In genomic region chr3:98151016-98151415, GRCm38 (mm10) we compare ENCODE assay signal across 31 mouse cellular contexts. TPM values are rescaled to one million over a fixed set of nuclear protein-coding genes. Genes with fewer than 3 reads are reported as not detected.
DNase-seq lines count a peak whose midpoint lies in the region; ATAC-seq and TF ChIP-seq lines count a peak whose summit lies in the region.
"Had no signal": no experiment of that assay in that cellular context is flagged by ENCODE, and none has a peak within 500 bp of the region (broad histone marks: within the 10 kb centered on the region; RNA-seq: fewer than 3 reads in every experiment).

No protein-coding gene starts in this region.

- no peak for TF ChIP-seq EP300 in lung, postnatal 0 days (IDR thresholded peaks at IDR 0.05)

- H3K27ac ChIP-seq in heart, embryonic 10.5 days = no peak overlapping the region
- H3K27ac ChIP-seq in limb, embryonic 10.5 days = no peak overlapping the region
- no peak overlapping the region for H3K27ac ChIP-seq in lung, postnatal 0 days (ENCODE audit: low read length)
- H3K27ac ChIP-seq: embryonic facial prominence, embryonic 10.5 days; embryonic facial prominence, embryonic 13.5 days; forebrain, embryonic 12.5 days; forebrain, embryonic 15.5 days; heart, embryonic 13.5 days; hindbrain, embryonic 12.5 days; hindbrain, embryonic 15.5 days; intestine, embryonic 15.5 days had no signal

- peak; percentile 74 for DNase-seq in heart, embryonic 10.5 days (ENCODE audit: low spot score)
- DNase-seq in heart, postnatal 4 days = no peak
- peak; percentile 25 for DNase-seq in limb, embryonic 10.5 days (ENCODE audit: low spot score)
- DNase-seq in neural tube, embryonic 10.5 days (ENCODE audit: extremely low spot score, low spot score) = peak; percentile 8
- no peak for DNase-seq in lung, postnatal 0 days (ENCODE audit: low spot score)
- DNase-seq: adrenal gland, adult 2 months; adrenal gland, postnatal 14 days; B cell, adult 2 months; cerebellum, adult 11 months; cerebellum, adult 2 months; cerebellum, adult 9-11 months; cerebellum, postnatal 25 days; embryo, embryonic 11 days; gastrocnemius, postnatal 10 days; gastrocnemius, postnatal 36 days; heart, postnatal 14 days had no signal

- H3K9ac ChIP-seq in lung, postnatal 0 days (replicated peaks; ENCODE audit: low read depth) = no peak overlapping the region
- H3K9ac ChIP-seq: embryonic facial prominence, embryonic 13.5 days; forebrain, embryonic 12.5 days; forebrain, embryonic 15.5 days; heart, embryonic 13.5 days; hindbrain, embryonic 12.5 days; hindbrain, embryonic 15.5 days; intestine, embryonic 15.5 days had no signal

- no peak for TF ChIP-seq CTCF in lung, postnatal 0 days (IDR thresholded peaks at IDR 0.05)

- 82% methylated on average over 10 of the region's 10 CpGs for WGBS in heart, embryonic 10.5 days
- WGBS in limb, embryonic 10.5 days = 89% methylated on average over 10 of the region's 10 CpGs
- 89% methylated on average over 10 of the region's 10 CpGs for WGBS in lung, postnatal 0 days

- no peaks in the 10 kb centered on the region for H3K9me3 ChIP-seq in heart, embryonic 10.5 days
- H3K9me3 ChIP-seq in limb, embryonic 10.5 days (replicated peaks) = no peaks in the 10 kb centered on the region
- no peaks in the 10 kb centered on the region for H3K9me3 ChIP-seq in lung, postnatal 0 days (ENCODE audit: low read length)
- H3K9me3 ChIP-seq: embryonic facial prominence, embryonic 10.5 days; embryonic facial prominence, embryonic 13.5 days; forebrain, embryonic 12.5 days; forebrain, embryonic 15.5 days; heart, embryonic 13.5 days; hindbrain, embryonic 12.5 days; hindbrain, embryonic 15.5 days; intestine, embryonic 15.5 days had no signal

- H3K27me3 ChIP-seq in heart, embryonic 10.5 days (ENCODE audit: insufficient read depth, poor library complexity, severe bottlenecking) = no peaks in the 10 kb centered on the region
- no peaks in the 10 kb centered on the region for H3K27me3 ChIP-seq in limb, embryonic 10.5 days (ENCODE audit: low read depth, poor library complexity, severe bottlenecking)
- no peaks in the 10 kb centered on the region for H3K27me3 ChIP-seq in lung, postnatal 0 days (replicated peaks; ENCODE audit: insufficient read depth, low read length)
- H3K27me3 ChIP-seq: embryonic facial prominence, embryonic 13.5 days; forebrain, embryonic 12.5 days; forebrain, embryonic 15.5 days; heart, embryonic 13.5 days; hindbrain, embryonic 12.5 days; hindbrain, embryonic 15.5 days; intestine, embryonic 15.5 days had no signal

- ATAC-seq in CD4-positive, CD25-positive, alpha-beta regulatory T cell, adult 4 months = no peak
- ATAC-seq in lung, postnatal 0 days = no peak
- ATAC-seq: forebrain, embryonic 15.5 days; intestine, embryonic 15.5 days had no signal

- no peak overlapping the region for H3K4me2 ChIP-seq in lung, postnatal 0 days (replicated peaks; ENCODE audit: low read depth, low read length)
- H3K4me2 ChIP-seq: embryonic facial prominence, embryonic 13.5 days; forebrain, embryonic 12.5 days; forebrain, embryonic 15.5 days; heart, embryonic 13.5 days; hindbrain, embryonic 12.5 days; hindbrain, embryonic 15.5 days; intestine, embryonic 15.5 days had no signal

- H3K36me3 ChIP-seq in heart, embryonic 10.5 days = peaks cover 34% of the 10 kb centered on the region
- H3K36me3 ChIP-seq in limb, embryonic 10.5 days = peaks cover 46% of the 10 kb centered on the region
- peaks cover 20% of the 10 kb centered on the region for H3K36me3 ChIP-seq in lung, postnatal 0 days (ENCODE audit: insufficient read depth, low read length)

- H3K4me1 ChIP-seq in heart, embryonic 10.5 days = no peaks in the 10 kb centered on the region
- 0 out of 2 replicates have a peak, but pooled peaks cover under 1% of the 10 kb centered on the region for H3K4me1 ChIP-seq in limb, embryonic 10.5 days
- H3K4me1 ChIP-seq in lung, postnatal 0 days (ENCODE audit: insufficient read depth, low read depth, low read length) = no peaks in the 10 kb centered on the region
- H3K4me1 ChIP-seq: embryonic facial prominence, embryonic 10.5 days; embryonic facial prominence, embryonic 13.5 days; forebrain, embryonic 12.5 days; forebrain, embryonic 15.5 days; hindbrain, embryonic 12.5 days; hindbrain, embryonic 15.5 days; intestine, embryonic 15.5 days had no signal

- no peak overlapping the region for H3K4me3 ChIP-seq in heart, embryonic 10.5 days
- H3K4me3 ChIP-seq in limb, embryonic 10.5 days = no peak overlapping the region
- H3K4me3 ChIP-seq in lung, postnatal 0 days (ENCODE audit: low read depth, low read length) = no peak overlapping the region
- H3K4me3 ChIP-seq: embryonic facial prominence, embryonic 10.5 days; embryonic facial prominence, embryonic 13.5 days; erythroblast, embryonic 14.5 days; forebrain, embryonic 12.5 days; forebrain, embryonic 15.5 days; heart, embryonic 13.5 days; hindbrain, embryonic 12.5 days; hindbrain, embryonic 15.5 days; intestine, embryonic 15.5 days had no signal

RNA-seq across cellular contexts. Expression of gene Adam30, which starts 9.4 kb away (rescaled TPM):
- not detected in 2 replicates for polyA plus RNA-seq in heart, embryonic 10.5 days (2016; fragmentation: Nextera tagmentation; extraction: Ambion mirVana)
- under 1 TPM in 1 of 2 experiments, not detected in 1; 0.21 TPM for total RNA-seq in heart, postnatal 4 days (2021)
- not detected in 2 replicates for polyA plus RNA-seq in limb, embryonic 10.5 days (2016; fragmentation: Nextera tagmentation; extraction: Ambion mirVana)
- polyA plus RNA-seq in CD4-positive, CD25-positive, alpha-beta regulatory T cell, adult 4 months (2017; shearing (Covaris generic)) = not detected
- not detected in 2 replicates for polyA plus RNA-seq in lung, postnatal 0 days (2015; fragmentation: Nextera tagmentation; extraction: Ambion mirVana)
- total RNA-seq: adrenal gland, adult 2 months; adrenal gland, postnatal 14 days; adrenal gland, postnatal 4 days; gastrocnemius, adult 18-20 months; gastrocnemius, postnatal 10 days; gastrocnemius, postnatal 36 days; granulocyte monocyte progenitor cell, adult 5-6 weeks; MEL had no signal
- polyA plus RNA-seq: adrenal gland, adult 2 months; cerebellum, adult 2 months; embryonic facial prominence, embryonic 10.5 days; embryonic facial prominence, embryonic 13.5 days; erythroblast, embryonic 14.5 days; forebrain, embryonic 12.5 days; forebrain, embryonic 15.5 days; heart, embryonic 13.5 days; heart, embryonic 16.5 days; hindbrain, embryonic 12.5 days; hindbrain, embryonic 15.5 days; intestine, embryonic 15.5 days had no signal

Comparison
In these comparisons a context has a peak if more than half of its experiments do, and no peak if none do; other contexts are left out.
1. DNase-seq: peak in heart, embryonic 10.5 days (single experiment), limb, embryonic 10.5 days (single experiment) and neural tube, embryonic 10.5 days (single experiment); none in heart, postnatal 4 days (single experiment) and lung, postnatal 0 days (single experiment).